Mouse (Mus musculus): ENCODE measurements around the gene S1pr1.

The S1pr1 gene

GRCm38 (mm10) chr3:115714671-115715651 lies at the start of gene S1pr1:
TSS of gene S1pr1 (minus strand) at chr3:115715072.
- DNase-seq (ENCODE audit: low spot score) = peak; percentile 90

GRCm38 (mm10) chr3:115763292-115763691 lies 48.4 kb upstream of the S1pr1 start:
- no peak for DNase-seq (ENCODE audit: low spot score)

- DNase-seq (ENCODE audit: low spot score) = no peak
Measured at GRCm38 (mm10) chr3:115762841-115763240, 48.0 kb upstream of the S1pr1 start.

- no peak for DNase-seq (ENCODE audit: low spot score)
Measured at GRCm38 (mm10) chr3:115759659-115760058, 44.8 kb upstream of the S1pr1 start.

- DNase-seq (ENCODE audit: low spot score) = peak; percentile 55
Measured at GRCm38 (mm10) chr3:115758455-115758912, 43.6 kb upstream of the S1pr1 start.

- peak; percentile 41 for DNase-seq (ENCODE audit: low spot score)
Measured at GRCm38 (mm10) chr3:115754466-115754865, 39.6 kb upstream of the S1pr1 start.

GRCm38 (mm10) chr3:115750369-115750768 lies 35.5 kb upstream of the S1pr1 start:
- DNase-seq (ENCODE audit: low spot score) = no peak

GRCm38 (mm10) chr3:115748289-115748989 lies 33.6 kb upstream of the S1pr1 start:
- DNase-seq (ENCODE audit: low spot score) = no peak

- DNase-seq (ENCODE audit: low spot score) = no peak
Measured at GRCm38 (mm10) chr3:115746511-115746910, 31.6 kb upstream of the S1pr1 start.

- DNase-seq (ENCODE audit: low spot score) = no peak
Measured at GRCm38 (mm10) chr3:115745088-115745487, 30.2 kb upstream of the S1pr1 start.

GRCm38 (mm10) chr3:115738524-115738923 lies 23.7 kb upstream of the S1pr1 start:
- no peak for DNase-seq (ENCODE audit: low spot score)

GRCm38 (mm10) chr3:115737785-115738318 lies 23.0 kb upstream of the S1pr1 start:
- no peak for DNase-seq (ENCODE audit: low spot score)

GRCm38 (mm10) chr3:115735540-115735939 lies 20.7 kb upstream of the S1pr1 start:
- no peak for DNase-seq (ENCODE audit: low spot score)

- peak; percentile 18 for DNase-seq (ENCODE audit: low spot score)
Measured at GRCm38 (mm10) chr3:115734841-115735240, 20.0 kb upstream of the S1pr1 start.

GRCm38 (mm10) chr3:115730336-115730735 lies 15.5 kb upstream of the S1pr1 start:
- no peak for DNase-seq (ENCODE audit: low spot score)

GRCm38 (mm10) chr3:115729187-115729586 lies 14.3 kb upstream of the S1pr1 start:
- peak; percentile 79 for DNase-seq (ENCODE audit: low spot score)

- no peak for DNase-seq (ENCODE audit: low spot score)
Measured at GRCm38 (mm10) chr3:115728211-115728610, 13.3 kb upstream of the S1pr1 start.

GRCm38 (mm10) chr3:115718886-115719285 lies 4.0 kb upstream of the S1pr1 start:
- no peak for DNase-seq (ENCODE audit: low spot score)

- DNase-seq (ENCODE audit: low spot score) = peak; percentile 53
Measured at GRCm38 (mm10) chr3:115715900-115716515, 1.1 kb upstream of the S1pr1 start.

GRCm38 (mm10) chr3:115714049-115714435 lies 830 bp downstream of the S1pr1 start:
- DNase-seq (ENCODE audit: low spot score) = peak; percentile 54

- peak; percentile 45 for DNase-seq (ENCODE audit: low spot score)
Measured at GRCm38 (mm10) chr3:115713417-115714048, 1.3 kb downstream of the S1pr1 start.

GRCm38 (mm10) chr3:115712808-115713200 lies 2.1 kb downstream of the S1pr1 start:
- peak; percentile 81 for DNase-seq (ENCODE audit: low spot score)

Data from T-cell, adult 2 months (primary cell).